Mouse (Mus musculus): Measurements from ENCODE around the gene Shtn1. TPM values are rescaled to one million over a fixed set of nuclear protein-coding genes. Genes with fewer than 3 reads are reported as not detected.

Gene Shtn1
- total RNA-seq, 2 experiments from 2014 or later: 18.7 to 19.7 TPM

GRCm38 (mm10) chr19:58975216-58975863, 100.6 kb downstream of the Shtn1 start:
- DNase-seq (ENCODE audit: low spot score in 2 of 2): no peak

GRCm38 (mm10) chr19:58974126-58974525, 101.8 kb downstream of the Shtn1 start:
- DNase-seq (ENCODE audit: low spot score in 2 of 2): no peak

GRCm38 (mm10) chr19:58970826-58971225, 105.1 kb downstream of the Shtn1 start:
- no peak for DNase-seq (ENCODE audit: low spot score in 2 of 2)

GRCm38 (mm10) chr19:58968731-58969506, 107.0 kb downstream of the Shtn1 start:
- DNase-seq (ENCODE audit: low spot score in 2 of 2): no peak

- no peak for DNase-seq (ENCODE audit: low spot score in 2 of 2)
Observed at GRCm38 (mm10) chr19:58963011-58963410, 112.9 kb downstream of the Shtn1 start.

- DNase-seq (ENCODE audit: low spot score in 2 of 2): no peak
Observed at GRCm38 (mm10) chr19:58954779-58955178, 121.1 kb downstream of the Shtn1 start.

GRCm38 (mm10) chr19:58952236-58952635, 123.7 kb downstream of the Shtn1 start:
- DNase-seq (ENCODE audit: low spot score in 2 of 2): no peak

GRCm38 (mm10) chr19:58951521-58951920, 124.4 kb downstream of the Shtn1 start:
- no peak for DNase-seq (ENCODE audit: low spot score in 2 of 2)

GRCm38 (mm10) chr19:58945959-58946358, 129.9 kb downstream of the Shtn1 start:
- no peak for DNase-seq (ENCODE audit: low spot score in 2 of 2)

- DNase-seq (ENCODE audit: low spot score in 2 of 2): peak; percentile 90 to 95
Observed at GRCm38 (mm10) chr19:58942841-58943828, 132.8 kb downstream of the Shtn1 start, which contains the start of the genes Eno4 and Hspa12a. TSS of gene Eno4 (plus strand) at chr19:58943425. TSS of gene Hspa12a (minus strand) at chr19:58943654.

- no peak for DNase-seq (ENCODE audit: low spot score in 2 of 2)
Observed at GRCm38 (mm10) chr19:58933062-58933461, 142.8 kb downstream of the Shtn1 start.

GRCm38 (mm10) chr19:58931081-58931800, 144.7 kb downstream of the Shtn1 start:
- no peak for DNase-seq (ENCODE audit: low spot score in 2 of 2)

Other genes with a start within 250 kb of the Shtn1 start
- 1 to 10 TPM; 1.6 to 2.3 TPM for gene Eno4, start 132.7 kb downstream of the Shtn1 start, total RNA-seq (2021)
- 100 to 1,000 TPM; 195 to 201 TPM for gene Hspa12a, start 132.4 kb downstream of the Shtn1 start, total RNA-seq (2021)
- gene Vax1, start 94.0 kb upstream of the Shtn1 start, total RNA-seq (2021): 1 to 10 TPM; 2.0 to 2.4 TPM
- not detected for gene Kcnk18, start 143.1 kb upstream of the Shtn1 start, total RNA-seq (2021)
- under 1 TPM in 1 of 2 experiments, not detected in 1; 0.21 TPM for gene Slc18a2, start 184.8 kb upstream of the Shtn1 start, total RNA-seq (2021)
- gene Rps12-ps3, start 246.2 kb upstream of the Shtn1 start, total RNA-seq (2021): 100 to 1,000 TPM; 186 to 211 TPM